Mouse (Mus musculus) E14TG2a.4 (cell line): ENCODE data around the gene Ube4b.

Experiments
- CTCF ChIP-seq: conservative IDR thresholded peaks from 2 replicates; pipeline ENCODE4 v1.5.1; 2014; ENCODE audit warnings: low read length
- POU5F1 ChIP-seq: IDR thresholded peaks from 2 replicates; pipeline ENCODE4 v1.6.1; 2014; ENCODE audit warnings: low read length, borderline replicate concordance

GRCm38 (mm10) chr4:149282025-149282738 is 144.4 kb downstream of the Ube4b start:
- TF ChIP-seq CTCF (no peak), POU5F1 (no peak)
